Comparison of ENCODE assay signal across 12 mouse cellular contexts in the genomic region with DNA sequence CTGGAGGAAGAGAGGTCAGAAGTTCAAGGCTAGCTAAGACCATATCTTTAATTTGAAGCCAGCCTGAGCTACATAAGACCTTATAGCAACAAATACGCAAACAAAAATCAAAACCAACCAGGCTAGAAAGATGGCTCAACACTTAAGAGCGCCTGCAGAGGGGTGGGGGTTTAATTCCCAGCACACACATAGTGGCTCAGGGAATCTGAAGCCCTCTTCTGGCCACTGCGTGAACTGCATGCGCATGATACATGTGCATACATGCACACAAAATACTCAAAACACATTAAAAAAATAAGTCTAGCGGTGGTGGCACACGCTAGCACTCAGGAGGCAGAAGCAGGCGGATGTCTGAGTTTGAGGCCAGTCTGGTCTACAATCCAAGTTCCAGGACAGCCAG. TPM values are rescaled to one million over a fixed set of nuclear protein-coding genes. Genes with fewer than 3 reads are reported as not detected.
DNase-seq lines count a peak whose midpoint lies in the region; ATAC-seq and TF ChIP-seq lines count a peak whose summit lies in the region.
"Had no signal": no experiment of that assay in that cellular context is flagged by ENCODE, and none has a peak within 500 bp of the region (broad histone marks: within the 10 kb centered on the region; RNA-seq: fewer than 3 reads in every experiment).

No protein-coding gene starts in this region.

- peaks cover 66% of the 10 kb centered on the region for H3K27me3 ChIP-seq in forebrain, embryonic 11.5 days (ENCODE audit: control insufficient read depth, insufficient read depth, low read length)
- H3K27me3 ChIP-seq in forebrain, embryonic 14.5 days (replicated peaks; ENCODE audit: control insufficient read depth, insufficient read depth, low read length): peaks cover 63% of the 10 kb centered on the region
- peaks cover 34% of the 10 kb centered on the region for H3K27me3 ChIP-seq in lung, postnatal 0 days (replicated peaks; ENCODE audit: insufficient read depth, low read length)
- H3K27me3 ChIP-seq in G1E (ENCODE audit: insufficient read depth, low read length): peaks cover 45% of the 10 kb centered on the region
- peaks cover 52% of the 10 kb centered on the region for H3K27me3 ChIP-seq in limb, embryonic 11.5 days (ENCODE audit: control insufficient read depth, insufficient read depth, low read length)

- ATAC-seq in forebrain, embryonic 11.5 days (replicated peaks; ENCODE audit: low FRiP score): no peak
- no peak for ATAC-seq in forebrain, embryonic 14.5 days
- ATAC-seq in lung, postnatal 0 days: no peak
- ATAC-seq in G1E (ENCODE audit: extremely low read depth, insufficient number of reproducible peaks, low FRiP score, poor library complexity, severe bottlenecking): no peak
- no peak for ATAC-seq in limb, embryonic 11.5 days (ENCODE audit: insufficient number of reproducible peaks, low FRiP score, low TSS enrichment, low read depth)

- WGBS in forebrain, embryonic 11.5 days: 37% methylated on average over 7 of the region's 7 CpGs
- WGBS in forebrain, embryonic 14.5 days: 36% methylated on average over 7 of the region's 7 CpGs
- 35% methylated on average over 7 of the region's 7 CpGs for WGBS in lung, postnatal 0 days
- WGBS in limb, embryonic 11.5 days: 35% methylated on average over 7 of the region's 7 CpGs

- H3K36me3 ChIP-seq in forebrain, embryonic 11.5 days (ENCODE audit: control insufficient read depth, insufficient read depth, low read length): no peaks in the 10 kb centered on the region
- H3K36me3 ChIP-seq in forebrain, embryonic 14.5 days (ENCODE audit: control insufficient read depth, insufficient read depth, low read length): no peaks in the 10 kb centered on the region
- no peaks in the 10 kb centered on the region for H3K36me3 ChIP-seq in lung, postnatal 0 days (ENCODE audit: insufficient read depth, low read length)
- H3K36me3 ChIP-seq in G1E (replicated peaks): no peaks in the 10 kb centered on the region
- H3K36me3 ChIP-seq in limb, embryonic 11.5 days (ENCODE audit: control insufficient read depth, insufficient read depth, low read length): peaks cover 3% of the 10 kb centered on the region; the same call in 1 of the 2 replicates
- H3K36me3 ChIP-seq: midbrain, embryonic 12.5 days had no signal

- no peak overlapping the region for H3K27ac ChIP-seq in forebrain, embryonic 11.5 days (ENCODE audit: low read depth, low read length)
- no peak overlapping the region for H3K27ac ChIP-seq in forebrain, embryonic 14.5 days (ENCODE audit: low read depth, low read length)
- H3K27ac ChIP-seq in lung, postnatal 0 days (ENCODE audit: low read length): no peak overlapping the region
- H3K27ac ChIP-seq in limb, embryonic 11.5 days (replicated peaks; ENCODE audit: low read depth, low read length): no peak overlapping the region
- H3K27ac ChIP-seq: midbrain, embryonic 12.5 days had no signal

- H3K9ac ChIP-seq in forebrain, embryonic 11.5 days (ENCODE audit: low read length): no peak overlapping the region
- H3K9ac ChIP-seq in forebrain, embryonic 14.5 days (ENCODE audit: low read length): no peak overlapping the region
- H3K9ac ChIP-seq in lung, postnatal 0 days (replicated peaks; ENCODE audit: low read depth): no peak overlapping the region
- H3K9ac ChIP-seq in limb, embryonic 11.5 days (ENCODE audit: low read length): no peak overlapping the region
- H3K9ac ChIP-seq: midbrain, embryonic 12.5 days had no signal

- no peak overlapping the region for H3K4me2 ChIP-seq in forebrain, embryonic 11.5 days (ENCODE audit: low read depth, low read length, severe bottlenecking)
- H3K4me2 ChIP-seq in forebrain, embryonic 14.5 days (ENCODE audit: low read length): no peak overlapping the region
- H3K4me2 ChIP-seq in lung, postnatal 0 days (replicated peaks; ENCODE audit: low read depth, low read length): no peak overlapping the region
- no peak overlapping the region for H3K4me2 ChIP-seq in limb, embryonic 11.5 days (ENCODE audit: low read depth, severe bottlenecking)
- H3K4me2 ChIP-seq: midbrain, embryonic 12.5 days had no signal

- TF ChIP-seq CTCF in lung, postnatal 0 days (IDR thresholded peaks at IDR 0.05): peak; percentile 68
- TF ChIP-seq CTCF in G1E (IDR thresholded peaks at IDR 0.05; ENCODE audit: low read depth, low read length): peak; percentile 81; the same call in 1 of the 2 replicates

- H3K4me3 ChIP-seq in forebrain, embryonic 11.5 days (ENCODE audit: low read depth, low read length): no peak overlapping the region
- H3K4me3 ChIP-seq in forebrain, embryonic 14.5 days (ENCODE audit: low read depth, low read length): no peak overlapping the region
- no peak overlapping the region for H3K4me3 ChIP-seq in lung, postnatal 0 days (ENCODE audit: low read depth, low read length)
- H3K4me3 ChIP-seq in G1E (ENCODE audit: low read depth, low read length): no peak overlapping the region
- no peak overlapping the region for H3K4me3 ChIP-seq in limb, embryonic 11.5 days (ENCODE audit: low read depth, low read length)
- H3K4me3 ChIP-seq: midbrain, embryonic 12.5 days had no signal

- H3K4me1 ChIP-seq in forebrain, embryonic 11.5 days (replicated peaks; ENCODE audit: control insufficient read depth, insufficient read depth, low read length): peaks cover 5% of the 10 kb centered on the region; the same call in 1 of the 2 replicates
- no peaks in the 10 kb centered on the region for H3K4me1 ChIP-seq in forebrain, embryonic 14.5 days (ENCODE audit: control insufficient read depth, insufficient read depth, low read length)
- peaks cover under 1% of the 10 kb centered on the region; the same call in 1 of the 2 replicates for H3K4me1 ChIP-seq in lung, postnatal 0 days (ENCODE audit: insufficient read depth, low read depth, low read length)
- H3K4me1 ChIP-seq in G1E (ENCODE audit: insufficient read depth, low read depth, low read length): peaks cover 11% of the 10 kb centered on the region
- 0 out of 2 replicates have a peak, but pooled peaks cover 5% of the 10 kb centered on the region for H3K4me1 ChIP-seq in limb, embryonic 11.5 days (ENCODE audit: control insufficient read depth, insufficient read depth, low read length)

- no peak for TF ChIP-seq EP300 in lung, postnatal 0 days (IDR thresholded peaks at IDR 0.05)

- DNase-seq in forebrain, embryonic 11.5 days (ENCODE audit: low spot score): peak; percentile 64
- DNase-seq in forebrain, embryonic 14.5 days (ENCODE audit: low spot score): no peak
- DNase-seq in lung, postnatal 0 days (ENCODE audit: low spot score): no peak
- no peak for DNase-seq in lung, postnatal 4 days
- DNase-seq in G1E (ENCODE audit: low spot score): no peak
- peak; percentile 69 for DNase-seq in limb, embryonic 11.5 days (ENCODE audit: low spot score)
- no peak for DNase-seq in ovary, postnatal 10 days (ENCODE audit: low spot score)
- DNase-seq in cerebellum, postnatal 4 days (ENCODE audit: low spot score in 2 of 2): no peak
- DNase-seq: heart, postnatal 10 days; spleen, adult 18-20 months had no signal

- no peaks in the 10 kb centered on the region for H3K9me3 ChIP-seq in forebrain, embryonic 11.5 days (ENCODE audit: control insufficient read depth, low read length)
- no peaks in the 10 kb centered on the region for H3K9me3 ChIP-seq in forebrain, embryonic 14.5 days (replicated peaks; ENCODE audit: control insufficient read depth, low read length)
- H3K9me3 ChIP-seq in lung, postnatal 0 days (ENCODE audit: low read length): no peaks in the 10 kb centered on the region
- no peaks in the 10 kb centered on the region for H3K9me3 ChIP-seq in G1E (replicated peaks)
- no peaks in the 10 kb centered on the region for H3K9me3 ChIP-seq in limb, embryonic 11.5 days (ENCODE audit: control insufficient read depth, low read length)
- H3K9me3 ChIP-seq: midbrain, embryonic 12.5 days had no signal

RNA-seq across cellular contexts. Expression of a gene that starts 3.9 kb away (rescaled TPM):
- polyA plus RNA-seq in forebrain, embryonic 11.5 days (2014; fragmentation: Nextera tagmentation; extraction: Ambion mirVana): 0.47 and 0.68 TPM in 2 replicates
- 0.56 TPM in 1 of 2 replicates, not detected in the other for polyA plus RNA-seq in forebrain, embryonic 14.5 days (2014; fragmentation: Nextera tagmentation; extraction: Ambion mirVana)
- polyA plus RNA-seq in lung, postnatal 0 days (2015; fragmentation: Nextera tagmentation; extraction: Ambion mirVana): not detected in 2 replicates
- not detected in 2 replicates for total RNA-seq in G1E (2014; fragmentation: Nextera tagmentation)
- not detected in 2 replicates for total RNA-seq in G1E (2017)
- not detected in 2 replicates for polyA plus RNA-seq in G1E (2012)
- not detected in 2 replicates for polyA plus RNA-seq in limb, embryonic 11.5 days (2014; fragmentation: Nextera tagmentation; extraction: Ambion mirVana)
- total RNA-seq: adrenal gland, postnatal 4 days; heart, postnatal 10 days had no signal

RNA-seq across cellular contexts. Expression of a gene that starts 7.8 kb away (rescaled TPM):
- 0.41 and 0.43 TPM in 2 replicates for polyA plus RNA-seq in forebrain, embryonic 11.5 days (2014; fragmentation: Nextera tagmentation; extraction: Ambion mirVana)
- not detected in 2 replicates for polyA plus RNA-seq in forebrain, embryonic 14.5 days (2014; fragmentation: Nextera tagmentation; extraction: Ambion mirVana)
- polyA plus RNA-seq in lung, postnatal 0 days (2015; fragmentation: Nextera tagmentation; extraction: Ambion mirVana): 0.13 and 0.14 TPM in 2 replicates
- total RNA-seq in G1E (2014; fragmentation: Nextera tagmentation): not detected in 2 replicates
- total RNA-seq in G1E (2017): 0.27 TPM in 1 of 2 replicates, not detected in the other
- 0.05 and 0.09 TPM in 2 replicates for polyA plus RNA-seq in G1E (2012)
- polyA plus RNA-seq in limb, embryonic 11.5 days (2014; fragmentation: Nextera tagmentation; extraction: Ambion mirVana): 0.81 and 1.5 TPM in 2 replicates

RNA-seq across cellular contexts. Expression of a gene that starts 22.7 kb away (rescaled TPM):
- 38.1 and 41.4 TPM in 2 replicates for polyA plus RNA-seq in forebrain, embryonic 11.5 days (2014; fragmentation: Nextera tagmentation; extraction: Ambion mirVana)
- 31.7 and 41.4 TPM in 2 replicates for polyA plus RNA-seq in forebrain, embryonic 14.5 days (2014; fragmentation: Nextera tagmentation; extraction: Ambion mirVana)
- polyA plus RNA-seq in lung, postnatal 0 days (2015; fragmentation: Nextera tagmentation; extraction: Ambion mirVana): 47.1 and 56.0 TPM in 2 replicates
- total RNA-seq in G1E (2014; fragmentation: Nextera tagmentation) (60.9 and 65.0 TPM in 2 replicates), G1E (2017) (37.9 and 41.6 TPM in 2 replicates)
- 55.4 and 58.2 TPM in 2 replicates for polyA plus RNA-seq in G1E (2012)
- 34.7 and 36.4 TPM in 2 replicates for polyA plus RNA-seq in limb, embryonic 11.5 days (2014; fragmentation: Nextera tagmentation; extraction: Ambion mirVana)

RNA-seq across cellular contexts. Expression of a gene that starts 23.5 kb away (rescaled TPM):
- not detected in 2 replicates for polyA plus RNA-seq in forebrain, embryonic 11.5 days (2014; fragmentation: Nextera tagmentation; extraction: Ambion mirVana)
- polyA plus RNA-seq in forebrain, embryonic 14.5 days (2014; fragmentation: Nextera tagmentation; extraction: Ambion mirVana): 0.33 and 0.57 TPM in 2 replicates
- 0.04 TPM in 2 replicates for polyA plus RNA-seq in lung, postnatal 0 days (2015; fragmentation: Nextera tagmentation; extraction: Ambion mirVana)
- total RNA-seq in G1E (2014; fragmentation: Nextera tagmentation) (not detected in 2 replicates), G1E (2017) (0.17 and 0.22 TPM in 2 replicates)
- polyA plus RNA-seq in G1E (2012): 0.07 and 0.08 TPM in 2 replicates
- not detected in 2 replicates for polyA plus RNA-seq in limb, embryonic 11.5 days (2014; fragmentation: Nextera tagmentation; extraction: Ambion mirVana)

RNA-seq across cellular contexts. Expression of a gene that starts 45.6 kb away (rescaled TPM):
- 89.4 and 92.5 TPM in 2 replicates for polyA plus RNA-seq in forebrain, embryonic 11.5 days (2014; fragmentation: Nextera tagmentation; extraction: Ambion mirVana)
- 82.1 and 87.3 TPM in 2 replicates for polyA plus RNA-seq in forebrain, embryonic 14.5 days (2014; fragmentation: Nextera tagmentation; extraction: Ambion mirVana)
- polyA plus RNA-seq in lung, postnatal 0 days (2015; fragmentation: Nextera tagmentation; extraction: Ambion mirVana): 72.2 and 76.7 TPM in 2 replicates
- total RNA-seq in G1E (2014; fragmentation: Nextera tagmentation) (62.8 and 72.4 TPM in 2 replicates), G1E (2017) (114 and 150 TPM in 2 replicates)
- polyA plus RNA-seq in G1E (2012): 106 and 142 TPM in 2 replicates
- polyA plus RNA-seq in limb, embryonic 11.5 days (2014; fragmentation: Nextera tagmentation; extraction: Ambion mirVana): 79.3 and 84.6 TPM in 2 replicates

Comparison
In these comparisons a context has a peak if more than half of its experiments do, and no peak if none do; other contexts are left out.
1. DNase-seq: peak in forebrain, embryonic 11.5 days (single experiment) and limb, embryonic 11.5 days (single experiment); none in forebrain, embryonic 14.5 days (single experiment), lung, postnatal 0 days (single experiment), lung, postnatal 4 days (0 of 2), G1E (single experiment), ovary, postnatal 10 days (single experiment) and cerebellum, postnatal 4 days (0 of 2).